Comparison of ENCODE assay signal across 20 mouse cellular contexts in genomic region chr16:31358991-31359390, GRCm38 (mm10). TPM values are rescaled to one million over a fixed set of nuclear protein-coding genes. Genes with fewer than 3 reads are reported as not detected.
DNase-seq lines count a peak whose midpoint lies in the region; ATAC-seq and TF ChIP-seq lines count a peak whose summit lies in the region.
"Had no signal": no experiment of that assay in that cellular context is flagged by ENCODE, and none has a peak within 500 bp of the region (broad histone marks: within the 10 kb centered on the region; RNA-seq: fewer than 3 reads in every experiment).

No protein-coding gene starts in this region.

- no peak for DNase-seq in midbrain, embryonic 10.5 days (ENCODE audit: low spot score)
- DNase-seq in midbrain, postnatal 0 days (ENCODE audit: low spot score): no peak
- no peak for DNase-seq in layer of hippocampus, adult 18-20 months (ENCODE audit: low spot score in 2 of 2)
- DNase-seq in right cerebral cortex, postnatal 14 days: no peak
- DNase-seq: cerebellum, postnatal 10 days; forebrain, postnatal 0 days; gastrocnemius, postnatal 25 days; kidney, adult 9 months; layer of hippocampus, adult 9-11 months; left cerebral cortex, postnatal 4 days; spleen, adult 18-20 months had no signal

- TF ChIP-seq CTCF in midbrain, postnatal 0 days (IDR thresholded peaks at IDR 0.05): no peak

- H3K4me2 ChIP-seq in midbrain, postnatal 0 days (ENCODE audit: low read depth, low read length, poor library complexity, severe bottlenecking): no peak overlapping the region
- peak overlapping the region; percentile 44 for H3K4me2 ChIP-seq in intestine, embryonic 16.5 days (ENCODE audit: low read depth, low read length)
- H3K4me2 ChIP-seq in stomach, embryonic 15.5 days: peak overlapping the region; percentile 30
- H3K4me2 ChIP-seq: embryonic facial prominence, embryonic 13.5 days; hindbrain, embryonic 13.5 days; lung, embryonic 15.5 days had no signal

- no peaks in the 10 kb centered on the region for H3K9me3 ChIP-seq in erythroblast, embryonic 14.5 days (ENCODE audit: control insufficient read depth, low read length)
- no peaks in the 10 kb centered on the region for H3K9me3 ChIP-seq in midbrain, embryonic 10.5 days (replicated peaks)
- H3K9me3 ChIP-seq in midbrain, postnatal 0 days (ENCODE audit: low read length): no peaks in the 10 kb centered on the region
- H3K9me3 ChIP-seq in intestine, embryonic 16.5 days (ENCODE audit: control insufficient read depth, low read length): no peaks in the 10 kb centered on the region
- H3K9me3 ChIP-seq in stomach, embryonic 15.5 days: no peaks in the 10 kb centered on the region
- H3K9me3 ChIP-seq: embryonic facial prominence, embryonic 13.5 days; G1E; hindbrain, embryonic 13.5 days; lung, embryonic 15.5 days had no signal

- 33% methylated on average over 9 of the region's 9 CpGs for WGBS in midbrain, embryonic 10.5 days
- WGBS in midbrain, postnatal 0 days: 32% methylated on average over 9 of the region's 9 CpGs
- 27% methylated on average over 9 of the region's 9 CpGs for WGBS in intestine, embryonic 16.5 days
- 40% methylated on average over 9 of the region's 9 CpGs for whole genome bisulfite sequencing in stomach, embryonic 15.5 days

- peaks cover 24% of the 10 kb centered on the region for H3K4me1 ChIP-seq in erythroblast, embryonic 14.5 days (ENCODE audit: control insufficient read depth)
- H3K4me1 ChIP-seq in midbrain, embryonic 10.5 days: peaks cover 22% of the 10 kb centered on the region
- H3K4me1 ChIP-seq in midbrain, postnatal 0 days (ENCODE audit: insufficient read depth, low read length): no peaks in the 10 kb centered on the region
- H3K4me1 ChIP-seq in intestine, embryonic 16.5 days (ENCODE audit: control insufficient read depth, insufficient read depth, low read length): peaks cover 5% of the 10 kb centered on the region
- H3K4me1 ChIP-seq in stomach, embryonic 15.5 days: peaks cover 7% of the 10 kb centered on the region; the same call in 1 of the 2 replicates
- H3K4me1 ChIP-seq: embryonic facial prominence, embryonic 13.5 days had no signal

- H3K36me3 ChIP-seq in erythroblast, embryonic 14.5 days (ENCODE audit: control insufficient read depth): no peaks in the 10 kb centered on the region
- H3K36me3 ChIP-seq in midbrain, embryonic 10.5 days: no peaks in the 10 kb centered on the region
- no peaks in the 10 kb centered on the region for H3K36me3 ChIP-seq in midbrain, postnatal 0 days (ENCODE audit: insufficient read depth, low read length)
- no peaks in the 10 kb centered on the region for H3K36me3 ChIP-seq in intestine, embryonic 16.5 days (ENCODE audit: control insufficient read depth, insufficient read depth, low read length)
- H3K36me3 ChIP-seq in stomach, embryonic 15.5 days: no peaks in the 10 kb centered on the region
- H3K36me3 ChIP-seq: embryonic facial prominence, embryonic 13.5 days; G1E; hindbrain, embryonic 13.5 days; lung, embryonic 15.5 days had no signal

- no peak for ATAC-seq in erythroblast, adult 5-6 weeks (replicated peaks; ENCODE audit: low FRiP score, poor library complexity, severe bottlenecking)
- ATAC-seq in midbrain, postnatal 0 days (ENCODE audit: low FRiP score): no peak
- ATAC-seq in intestine, embryonic 16.5 days: peak; percentile 80
- no peak for ATAC-seq in stomach, embryonic 15.5 days (ENCODE audit: insufficient read depth, low FRiP score, low read depth)
- ATAC-seq: forebrain, postnatal 0 days had no signal

- H3K27me3 ChIP-seq in erythroblast, embryonic 14.5 days (ENCODE audit: control insufficient read depth): no peaks in the 10 kb centered on the region
- peaks cover 35% of the 10 kb centered on the region for H3K27me3 ChIP-seq in midbrain, embryonic 10.5 days (ENCODE audit: low read depth, poor library complexity, severe bottlenecking)
- H3K27me3 ChIP-seq in midbrain, postnatal 0 days (ENCODE audit: insufficient read depth, low read length): 0 out of 2 replicates have a peak, but pooled peaks cover 7% of the 10 kb centered on the region
- no peaks in the 10 kb centered on the region for H3K27me3 ChIP-seq in intestine, embryonic 16.5 days (replicated peaks; ENCODE audit: control insufficient read depth, insufficient read depth, low read length)
- no peaks in the 10 kb centered on the region for H3K27me3 ChIP-seq in stomach, embryonic 15.5 days (replicated peaks)
- H3K27me3 ChIP-seq: lung, embryonic 15.5 days had no signal

- no peak overlapping the region for H3K9ac ChIP-seq in midbrain, postnatal 0 days (replicated peaks; ENCODE audit: low read length, poor library complexity, severe bottlenecking)
- H3K9ac ChIP-seq in intestine, embryonic 16.5 days (ENCODE audit: low read depth, low read length): peak overlapping the region; percentile 42; the same call in 1 of the 2 replicates
- H3K9ac ChIP-seq in stomach, embryonic 15.5 days: no peak overlapping the region
- H3K9ac ChIP-seq: embryonic facial prominence, embryonic 13.5 days; forebrain, postnatal 0 days; hindbrain, embryonic 13.5 days; lung, embryonic 15.5 days had no signal

- peak overlapping the region; percentile 31 for H3K4me3 ChIP-seq in erythroblast, embryonic 14.5 days (replicated peaks)
- H3K4me3 ChIP-seq in midbrain, embryonic 10.5 days: peak overlapping the region; percentile 9; the same call in 1 of the 2 replicates
- H3K4me3 ChIP-seq in midbrain, postnatal 0 days (ENCODE audit: low read depth, low read length): no peak overlapping the region
- peak overlapping the region; percentile 8; the same call in 1 of the 2 replicates for H3K4me3 ChIP-seq in intestine, embryonic 16.5 days (ENCODE audit: low read length)
- no peak overlapping the region for H3K4me3 ChIP-seq in stomach, embryonic 15.5 days (replicated peaks)
- H3K4me3 ChIP-seq: embryonic facial prominence, embryonic 13.5 days; hindbrain, embryonic 13.5 days; lung, embryonic 15.5 days had no signal

- no peak overlapping the region for H3K27ac ChIP-seq in midbrain, embryonic 10.5 days (replicated peaks)
- H3K27ac ChIP-seq in midbrain, postnatal 0 days (ENCODE audit: low read depth, low read length): no peak overlapping the region
- H3K27ac ChIP-seq in intestine, embryonic 16.5 days (ENCODE audit: low read length): peak overlapping the region; percentile 95
- peak overlapping the region; percentile 28; the same call in 1 of the 2 replicates for H3K27ac ChIP-seq in stomach, embryonic 15.5 days
- H3K27ac ChIP-seq: embryonic facial prominence, embryonic 13.5 days; hindbrain, embryonic 13.5 days; lung, embryonic 15.5 days had no signal

RNA-seq across cellular contexts. Expression of gene Apod, which starts 44.4 kb away (rescaled TPM):
- not detected in 2 replicates for polyA plus RNA-seq in erythroblast, embryonic 14.5 days (2012)
- not detected in 2 replicates for total RNA-seq in erythroblast, adult 5-6 weeks (2015; ENCODE audit: low replicate concordance)
- not detected in 2 replicates for total RNA-seq in erythroblast, adult 5-6 weeks (2017; ENCODE audit: low replicate concordance)
- polyA plus RNA-seq in midbrain, embryonic 10.5 days (2016; fragmentation: Nextera tagmentation; extraction: Ambion mirVana): 17.4 and 29.0 TPM in 2 replicates
- total RNA-seq in midbrain, postnatal 0 days (2014; rRNA removed): 79.0 and 97.3 TPM in 2 replicates
- 226 and 252 TPM in 2 replicates for polyA plus RNA-seq in midbrain, postnatal 0 days (2015; fragmentation: Nextera tagmentation; extraction: Ambion mirVana)
- polyA plus RNA-seq in intestine, embryonic 16.5 days (2015; fragmentation: Nextera tagmentation; extraction: Ambion mirVana): 0.82 and 0.83 TPM in 2 replicates
- 0.50 and 0.66 TPM in 2 replicates for polyA plus RNA-seq in stomach, embryonic 15.5 days (2015; fragmentation: Nextera tagmentation; extraction: Ambion mirVana)
- 100 to 1,000 TPM; 161 to 185 TPM for total RNA-seq in layer of hippocampus, adult 18-20 months (2021)
- total RNA-seq: G1E; megakaryocyte-erythroid progenitor cell, adult 5-6 weeks had no signal
- polyA plus RNA-seq: G1E had no signal

Comparison
In these comparisons a context has a peak if more than half of its experiments do, and no peak if none do; other contexts are left out.
1. H3K4me3 ChIP-seq: peak in erythroblast, embryonic 14.5 days (single experiment), midbrain, embryonic 10.5 days (single experiment) and intestine, embryonic 16.5 days (single experiment); none in midbrain, postnatal 0 days (single experiment) and stomach, embryonic 15.5 days (single experiment).
2. H3K27ac ChIP-seq: peak in intestine, embryonic 16.5 days (single experiment) and stomach, embryonic 15.5 days (single experiment); none in midbrain, embryonic 10.5 days (single experiment) and midbrain, postnatal 0 days (single experiment).